Mouse (Mus musculus): ENCODE data around the gene Armc7.

GRCm38 (mm10) chr11:115518693-115519092, 43.2 kb downstream of the Armc7 start:
- no peak for TF ChIP-seq USF1 (IDR thresholded peaks at IDR 0.05; ENCODE audit: low read depth, low read length)
- TF ChIP-seq EP300 (IDR thresholded peaks at IDR 0.05; ENCODE audit: low read length) = no peak
- no peak for TF ChIP-seq HCFC1 (IDR thresholded peaks at IDR 0.05; ENCODE audit: low read depth, low read length)
